Mouse (Mus musculus): ENCODE measurements around the gene Donson. TPM values are rescaled to one million over a fixed set of nuclear protein-coding genes. Genes with fewer than 3 reads are reported as not detected.
A peak's percentile ranks its signal among the peaks of the same experiment; 100 is the strongest.

The Donson gene
- total and polyA plus RNA-seq, 3 experiments, result 25.4 to 33.9 TPM; not detected in 1

DNA sequence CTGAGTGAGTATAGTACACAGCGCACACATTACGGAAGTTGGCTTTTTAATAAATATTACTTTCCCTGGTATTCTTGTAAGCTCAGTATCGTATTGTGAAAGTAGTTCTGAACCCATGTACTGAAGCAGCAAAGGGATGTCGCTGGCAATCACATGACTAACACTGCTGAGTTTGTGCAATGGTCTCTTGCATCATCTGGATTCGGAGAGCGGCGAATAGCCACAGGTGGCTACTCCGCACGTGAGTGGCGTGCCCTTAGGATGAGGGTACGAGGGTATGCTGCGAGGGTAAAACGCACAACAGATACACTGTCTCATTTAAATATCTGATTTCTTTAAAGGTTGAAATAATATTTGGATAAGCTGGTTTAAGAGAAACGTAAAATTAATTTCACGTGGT lies 38.9 kb upstream of the Donson start:
- H3K79me2 ChIP-seq (ENCODE audit: control insufficient read depth, insufficient read depth, low read length, poor library complexity), result peaks cover 30% of the 10 kb centered on the region
- no peaks in the 10 kb centered on the region for H3K9me3 ChIP-seq (replicated peaks; ENCODE audit: insufficient read depth, low read length)
- H3K36me3 ChIP-seq (ENCODE audit: control insufficient read depth in 1 of 2, insufficient read depth in 2 of 2, low read length in 2 of 2), result peaks cover 2 to 14% of the 10 kb centered on the region in 2 experiments; a peak in 2 of 4 replicates
- peaks cover 0 to 14% of the 10 kb centered on the region in 2 experiments; a peak in 3 of 4 replicates for H3K4me1 ChIP-seq (ENCODE audit: control insufficient read depth in 1 of 2, insufficient read depth in 2 of 2, low read length in 2 of 2)
- H3K4me3 ChIP-seq (ENCODE audit: control insufficient read depth in 1 of 2, insufficient read depth in 1 of 2, low read depth in 2 of 2, low read length in 2 of 2), result peak overlapping the region; percentile 81 to 91
- peak; percentile 77 for DNase-seq (ENCODE audit: low read depth, low spot score)
- H3K27me3 ChIP-seq (ENCODE audit: control insufficient read depth in 1 of 2, insufficient read depth in 2 of 2, low read length in 2 of 2), result peaks cover 7 to 9% of the 10 kb centered on the region in 2 experiments
- H3K27ac ChIP-seq (ENCODE audit: control insufficient read depth, low read depth, low read length), result peak overlapping the region; percentile 89
- H3K9ac ChIP-seq (ENCODE audit: control insufficient read depth, low read depth, low read length, poor library complexity, severe bottlenecking), result peak overlapping the region; percentile 79
- no peak for TF ChIP-seq JUND (IDR thresholded peaks at IDR 0.05; ENCODE audit: low read depth, low read length)
- no peak for TF ChIP-seq TAL1 (IDR thresholded peaks at IDR 0.05; ENCODE audit: low read length)
- peak in 1 of 2 experiments; percentile 19; a peak in 1 of 4 replicates for TF ChIP-seq EP300 (IDR thresholded peaks at IDR 0.05; ENCODE audit: low read depth in 1 of 2, low read length in 2 of 2)
- peak; percentile 80 for TF ChIP-seq MAX (IDR thresholded peaks at IDR 0.05; ENCODE audit: low read length)
- TF ChIP-seq ELF1 (IDR thresholded peaks at IDR 0.05; ENCODE audit: low read depth, low read length), result no peak
- TF ChIP-seq SIN3A (IDR thresholded peaks at IDR 0.05; ENCODE audit: low read length), result peak; percentile 41; the same call in 1 of the 2 replicates
- TF ChIP-seq GABPA (IDR thresholded peaks at IDR 0.05; ENCODE audit: low read depth, low read length), result no peak
- TF ChIP-seq ETS1 (IDR thresholded peaks at IDR 0.05; ENCODE audit: low read depth, low read length), result peak; percentile 23; the same call in 1 of the 2 replicates
- TF ChIP-seq POLR2A (IDR thresholded peaks at IDR 0.05; ENCODE audit: control insufficient read depth in 1 of 2, insufficient read depth in 1 of 2, low read depth in 1 of 2, low read length in 2 of 2, poor library complexity in 1 of 2), result no peak; a peak in 1 of 4 replicates
- TF ChIP-seq E2F4 (IDR thresholded peaks at IDR 0.05; ENCODE audit: borderline replicate concordance, low read depth, low read length), result no peak
- TF ChIP-seq CHD1 (IDR thresholded peaks at IDR 0.05; ENCODE audit: low read depth, low read length), result no peak
- peak; percentile 46; the same call in 1 of the 2 replicates for TF ChIP-seq TBP (IDR thresholded peaks at IDR 0.05; ENCODE audit: low read depth, low read length)
- no peak for TF ChIP-seq UBTF (IDR thresholded peaks at IDR 0.05; ENCODE audit: borderline replicate concordance, insufficient read depth, low read depth, low read length)
- TF ChIP-seq CHD2 (IDR thresholded peaks at IDR 0.05; ENCODE audit: low read length), result no peak
- TF ChIP-seq RAD21 (IDR thresholded peaks at IDR 0.05; ENCODE audit: low read depth, low read length), result no peak
- peak; percentile 87 for TF ChIP-seq USF1 (IDR thresholded peaks at IDR 0.05; ENCODE audit: low read depth, low read length)
- TF ChIP-seq MAZ (IDR thresholded peaks at IDR 0.05; ENCODE audit: low read depth, low read length), result no peak
- TF ChIP-seq MYC (IDR thresholded peaks at IDR 0.05; ENCODE audit: low read depth, low read length), result peak; percentile 91
- TF ChIP-seq ZC3H11A (IDR thresholded peaks at IDR 0.05; ENCODE audit: low read depth, low read length), result no peak
- no peak for TF ChIP-seq MAFK (IDR thresholded peaks at IDR 0.05; ENCODE audit: borderline replicate concordance, low read depth, low read length)
- TF ChIP-seq POLR2AphosphoS2 (IDR thresholded peaks at IDR 0.05; ENCODE audit: low read length), result 0 out of 2 replicates have a peak, but pooled peaks have one; percentile 34
- TF ChIP-seq USF2 (IDR thresholded peaks at IDR 0.05; ENCODE audit: borderline replicate concordance in 1 of 2, insufficient read depth in 1 of 2, low read depth in 1 of 2, low read length in 2 of 2), result no peak
- no peak for TF ChIP-seq TCF12 (IDR thresholded peaks at IDR 0.05; ENCODE audit: low read depth, low read length)
- TF ChIP-seq ZMIZ1 (IDR thresholded peaks at IDR 0.05; ENCODE audit: low read depth, low read length), result no peak
- TF ChIP-seq RCOR1 (IDR thresholded peaks at IDR 0.05; ENCODE audit: low read depth, low read length), result no peak
- TF ChIP-seq NRF1 (IDR thresholded peaks at IDR 0.05; ENCODE audit: insufficient read depth, low read depth, low read length, poor library complexity, severe bottlenecking), result no peak
- TF ChIP-seq MYB (IDR thresholded peaks at IDR 0.05; ENCODE audit: low read depth, low read length), result no peak
- TF ChIP-seq ZNF384 (IDR thresholded peaks at IDR 0.05; ENCODE audit: low read depth, low read length), result no peak
- TF ChIP-seq NELFE (IDR thresholded peaks at IDR 0.05; ENCODE audit: low read depth, low read length), result no peak
- TF ChIP-seq MEF2A (IDR thresholded peaks at IDR 0.05; ENCODE audit: extremely low read depth, insufficient replicate concordance, low read depth, low read length, poor library complexity, severe bottlenecking), result no peak
- TF ChIP-seq CTCF (IDR thresholded peaks at IDR 0.05 in 2 of 3, conservative IDR thresholded peaks at IDR 0.05 in 1 of 3; ENCODE audit: control insufficient read depth in 1 of 3, insufficient read depth in 1 of 3, low read depth in 2 of 3, low read length in 3 of 3, poor library complexity in 1 of 3, severe bottlenecking in 1 of 3), result no peak
- 0 out of 2 replicates have a peak, but pooled peaks have one; percentile 6 for TF ChIP-seq KAT2A (conservative IDR thresholded peaks at IDR 0.05; ENCODE audit: low read depth, low read length)
- TF ChIP-seq SMC3 (IDR thresholded peaks at IDR 0.05; ENCODE audit: low read depth, low read length), result no peak
- TF ChIP-seq POLR2AphosphoS5 (IDR thresholded peaks at IDR 0.05; ENCODE audit: borderline replicate concordance, low read depth, low read length), result no peak
- 0 out of 2 replicates have a peak, but pooled peaks have one; percentile 14 for TF ChIP-seq HCFC1 (IDR thresholded peaks at IDR 0.05; ENCODE audit: low read depth, low read length)
- TF ChIP-seq MXI1 (IDR thresholded peaks at IDR 0.05; ENCODE audit: low read depth, low read length), result peak; percentile 81
- TF ChIP-seq ZKSCAN1 (IDR thresholded peaks at IDR 0.05; ENCODE audit: low read depth, low read length), result no peak
